Mouse (Mus musculus) heart, embryonic 11.5 days (tissue): ENCODE data around the gene Vps13a. TPM values are rescaled to one million over a fixed set of nuclear protein-coding genes. Genes with fewer than 3 reads are reported as not detected.
"Not testable (repeated sequence)": the region's sequence is repeated elsewhere in the genome, so short reads cannot be mapped to it uniquely, and the experiment has no call there.

Experiments used
- ATAC-seq: fragments of 200-750 bp; cut with Nextera tagmentation; replicated peaks from 2 replicates; pipeline ENCODE4 v1.8.0; 2017; ENCODE audit warnings: moderate library complexity; ENCODE audit not compliant: insufficient number of reproducible peaks, low FRiP score, low TSS enrichment
- H3K27ac ChIP-seq: fragments of 300-500 bp; sonication (generic); 2 replicates; pipeline ENCODE4 v1.5.1; 2014; ENCODE audit warnings: mild to moderate bottlenecking, low read depth, low read length
- H3K27me3 ChIP-seq: fragments of 300-500 bp; sonication (generic); 2 replicates; pipeline ENCODE4 v1.6.1; 2014; ENCODE audit warnings: mild to moderate bottlenecking, low read length, mixed read lengths; ENCODE audit not compliant: control insufficient read depth, insufficient read depth
- H3K36me3 ChIP-seq: fragments of 300-500 bp; sonication (generic); 2 replicates; pipeline ENCODE4 v1.6.1; 2014; ENCODE audit warnings: mild to moderate bottlenecking, low read length, moderate library complexity, mixed read lengths; ENCODE audit not compliant: control insufficient read depth, insufficient read depth
- H3K4me1 ChIP-seq: fragments of 300-500 bp; sonication (generic); 2 replicates; pipeline ENCODE4 v1.6.1; 2014; ENCODE audit warnings: low read length; ENCODE audit not compliant: control insufficient read depth, insufficient read depth
- H3K4me2 ChIP-seq: fragments of 300-500 bp; sonication (generic); 2 replicates; pipeline ENCODE4 v1.6.1; 2014; ENCODE audit warnings: mild to moderate bottlenecking, moderate library complexity
- H3K4me3 ChIP-seq: fragments of 300-500 bp; sonication (generic); 2 replicates; pipeline ENCODE4 v1.5.1; 2014; ENCODE audit warnings: low read depth, low read length
- H3K9ac ChIP-seq: fragments of 300-500 bp; sonication (generic); 2 replicates; pipeline ENCODE4 v1.6.1; 2014; ENCODE audit warnings: mild to moderate bottlenecking, low read depth, low read length, moderate library complexity
- H3K9me3 ChIP-seq: fragments of 300-500 bp; sonication (generic); replicated peaks from 2 replicates; pipeline ENCODE4 v1.6.1; 2016; ENCODE audit warnings: low read length; ENCODE audit not compliant: control insufficient read depth
- WGBS: fragments of 180-500 bp; shearing (Covaris S2); extraction: QIAGEN DNeasy Blood & Tissue Kit; methylation state at CpG from one replicate; pipeline ENCODE4 v1.1.7; 2014; ENCODE audit not compliant: insufficient replicate concordance; 5-methylcytosine and 5-hydroxymethylcytosine counted together
- polyA plus RNA-seq: library from polyadenylated mRNA; unstranded; fragments of >200 nt; fragmentation: Nextera tagmentation; extraction: Ambion mirVana; gene quantifications from 2 replicates; pipeline ENCODE4 v1.2.1, GENCODE M21; 2014

Vps13a gene
- polyA plus RNA-seq, 1 experiment from 2014 or later = 12.1 TPM

DNA sequence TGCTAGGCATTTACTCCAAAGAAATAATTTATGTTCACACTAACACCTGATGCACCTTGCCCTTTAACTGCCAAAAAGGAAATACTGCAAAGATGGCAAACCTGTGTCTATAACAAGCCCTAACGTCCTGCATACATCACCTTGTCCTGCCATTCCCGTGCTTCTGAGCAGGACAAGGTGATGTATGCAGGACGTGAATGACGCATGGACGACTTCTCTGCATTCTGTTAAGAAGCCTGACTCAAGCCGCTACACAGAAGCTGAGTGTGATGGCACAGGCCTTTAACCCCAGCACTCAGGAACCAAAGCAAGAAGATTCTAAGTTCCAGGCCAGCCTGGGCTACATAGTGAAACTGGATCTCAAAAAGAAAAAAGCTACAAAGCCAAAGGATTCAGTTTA is 2.2 kb downstream of the Vps13a start:
- 69% methylated on average over 6 of the region's 6 CpGs for WGBS
- Histone ChIP-seq H3K27ac (no peak overlapping the region), H3K4me2 (peak overlapping the region; percentile 22), H3K9me3 (no peaks in the 10 kb centered on the region), H3K4me3 (no peak overlapping the region), H3K9ac (no peak overlapping the region), H3K27me3 (peaks cover 5% of the 10 kb centered on the region), H3K4me1 (no peaks in the 10 kb centered on the region), H3K36me3 (no peaks in the 10 kb centered on the region)
- ATAC-seq = no peak

DNA sequence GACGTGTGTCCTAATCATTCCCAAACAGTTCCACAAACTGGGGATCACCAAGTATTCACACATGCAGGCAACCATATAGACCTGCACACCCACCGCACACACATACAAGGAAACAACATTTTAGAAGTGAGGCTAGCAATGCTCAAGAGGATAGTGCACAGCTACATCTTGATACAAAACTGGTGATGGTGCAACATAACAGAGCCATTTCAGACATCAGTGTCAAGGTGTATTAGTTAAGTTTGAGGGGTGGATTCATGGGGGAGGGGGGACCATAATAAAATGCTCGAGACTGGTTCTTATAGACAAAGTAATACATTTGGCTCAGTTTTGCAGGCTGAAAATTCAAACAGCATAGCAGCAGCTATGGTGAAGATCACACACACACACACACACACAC is 2.8 kb downstream of the Vps13a start:
- WGBS = 74% methylated on average over 3 of the region's 3 CpGs
- no peak overlapping the region for H3K4me2 ChIP-seq
- no peak overlapping the region for H3K9ac ChIP-seq
- H3K9me3 ChIP-seq = no peaks in the 10 kb centered on the region
- H3K4me3 ChIP-seq = no peak overlapping the region
- ATAC-seq = no peak
- H3K27me3 ChIP-seq = peaks cover 5% of the 10 kb centered on the region
- no peaks in the 10 kb centered on the region for H3K36me3 ChIP-seq
- peaks cover 3% of the 10 kb centered on the region; the same call in 1 of the 2 replicates for H3K4me1 ChIP-seq
- H3K27ac ChIP-seq = no peak overlapping the region

DNA sequence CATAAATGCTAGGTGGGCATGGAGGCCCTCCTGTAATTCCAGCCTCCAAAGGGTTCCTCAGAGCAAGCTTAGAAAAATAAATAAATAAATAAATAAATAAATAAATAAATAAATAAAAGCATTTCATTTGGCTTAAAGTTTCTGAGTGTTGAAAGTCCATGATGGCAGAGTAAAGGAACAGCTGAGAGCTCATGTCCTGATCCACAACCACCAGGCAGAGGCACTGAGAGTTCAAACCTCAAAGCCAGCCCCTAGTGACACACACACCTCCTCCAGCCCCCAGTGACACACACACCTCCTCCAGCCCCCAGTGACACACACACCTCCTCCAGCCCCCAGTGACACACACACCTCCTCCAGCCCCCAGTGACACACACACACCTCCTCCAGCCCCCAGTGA is 3.3 kb downstream of the Vps13a start:
- not testable (repeated sequence) for H3K27me3 ChIP-seq, H3K4me3 ChIP-seq, H3K27ac ChIP-seq, H3K9ac ChIP-seq, H3K4me2 ChIP-seq, H3K4me1 ChIP-seq, H3K36me3 ChIP-seq, H3K9me3 ChIP-seq, ATAC-seq

DNA sequence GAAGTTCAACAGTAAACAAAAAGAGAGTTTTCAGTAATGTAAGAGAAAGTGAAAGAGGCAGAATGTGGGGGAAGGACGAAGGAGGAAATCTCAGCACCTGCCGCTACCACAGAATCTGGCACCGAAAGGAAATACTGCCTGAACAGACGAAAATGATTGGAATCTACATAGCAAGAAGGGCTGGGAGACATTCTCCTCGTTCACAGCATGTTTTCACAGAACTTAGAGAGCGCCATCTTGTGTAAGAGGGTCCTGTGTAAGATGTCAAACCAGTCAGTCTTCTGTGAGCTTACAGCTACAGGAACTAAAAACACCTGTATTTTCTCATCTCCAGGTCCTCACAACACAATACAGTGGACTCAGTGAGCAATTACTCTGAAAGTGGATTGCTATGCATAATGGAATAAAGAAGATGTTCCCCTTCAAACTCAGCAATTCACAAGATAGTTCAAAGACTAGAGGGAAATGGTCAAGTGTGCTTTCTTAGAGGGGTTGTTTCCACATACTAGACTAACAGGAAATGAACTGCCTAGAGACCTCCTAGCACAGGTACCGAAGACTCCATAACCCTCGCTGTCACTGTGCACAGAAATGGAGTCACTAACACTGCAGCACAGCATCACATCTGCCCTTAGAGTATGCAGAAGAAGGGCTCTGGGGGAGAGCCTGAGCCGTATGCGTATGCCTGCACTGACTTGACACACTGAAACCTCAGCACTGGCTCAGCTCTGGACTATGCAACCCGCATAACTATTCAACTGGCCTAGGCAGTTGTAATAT is 7.3 kb downstream of the Vps13a start:
- H3K4me1 ChIP-seq = peaks cover 3% of the 10 kb centered on the region; the same call in 1 of the 2 replicates
- no peak overlapping the region for H3K4me3 ChIP-seq
- no peaks in the 10 kb centered on the region for H3K36me3 ChIP-seq
- no peak for ATAC-seq
- H3K27me3 ChIP-seq = no peaks in the 10 kb centered on the region
- H3K9ac ChIP-seq = no peak overlapping the region
- WGBS = 62% methylated on average over 11 of the region's 11 CpGs
- no peaks in the 10 kb centered on the region for H3K9me3 ChIP-seq
- peak overlapping the region; percentile 41 for H3K4me2 ChIP-seq
- H3K27ac ChIP-seq = no peak overlapping the region

DNA sequence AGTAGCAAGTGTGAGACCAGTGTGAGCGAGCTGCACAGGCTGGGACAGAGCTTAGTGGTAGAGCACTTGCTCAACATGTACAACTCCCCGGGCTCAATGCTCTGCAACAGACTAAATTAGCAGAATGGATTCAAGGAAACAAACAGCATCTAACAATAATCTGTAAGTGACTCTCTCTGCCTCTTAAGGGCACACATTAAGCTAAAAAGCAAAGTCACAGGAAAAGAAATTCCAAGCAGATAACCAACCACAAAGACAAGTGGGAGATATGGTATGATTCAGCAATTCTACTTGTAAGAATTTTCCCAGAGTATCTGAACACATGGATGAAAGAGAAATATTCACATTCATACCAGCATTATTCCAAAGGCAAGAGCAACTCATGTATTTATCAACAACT is 13.3 kb downstream of the Vps13a start:
- no peak for ATAC-seq
- H3K27me3 ChIP-seq = no peaks in the 10 kb centered on the region
- no peaks in the 10 kb centered on the region for H3K36me3 ChIP-seq
- H3K9ac ChIP-seq = no peak overlapping the region
- H3K9me3 ChIP-seq = no peaks in the 10 kb centered on the region
- whole genome bisulfite sequencing = 74% methylated on average over 2 of the region's 2 CpGs
- no peaks in the 10 kb centered on the region for H3K4me1 ChIP-seq
- H3K4me2 ChIP-seq = no peak overlapping the region
- no peak overlapping the region for H3K27ac ChIP-seq
- no peak overlapping the region for H3K4me3 ChIP-seq

DNA sequence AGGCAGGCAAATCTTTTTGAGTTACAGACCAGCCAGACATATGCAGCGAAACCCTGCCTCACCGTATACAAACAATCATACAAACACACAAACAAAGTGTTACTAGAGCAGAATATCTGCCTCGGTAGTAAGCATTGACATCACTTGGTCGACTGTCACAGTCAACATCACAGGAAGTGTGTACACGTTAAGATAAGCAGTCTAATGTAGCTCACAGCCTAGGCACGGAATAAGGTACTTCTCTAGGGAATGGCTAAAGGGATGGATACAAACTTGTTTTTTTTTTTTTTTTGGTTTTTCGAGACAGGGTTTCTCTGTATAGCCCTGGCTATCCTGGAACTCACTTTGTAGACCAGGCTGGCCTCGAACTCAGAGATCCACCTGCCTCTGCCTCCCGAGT is 23.3 kb downstream of the Vps13a start:
- H3K27ac ChIP-seq, ATAC-seq, H3K9ac ChIP-seq, H3K4me1 ChIP-seq, H3K9me3 ChIP-seq, H3K36me3 ChIP-seq, H3K4me2 ChIP-seq, H3K27me3 ChIP-seq, H3K4me3 ChIP-seq: not testable (repeated sequence)
- WGBS = 78% methylated on average over 9 of the region's 9 CpGs

DNA sequence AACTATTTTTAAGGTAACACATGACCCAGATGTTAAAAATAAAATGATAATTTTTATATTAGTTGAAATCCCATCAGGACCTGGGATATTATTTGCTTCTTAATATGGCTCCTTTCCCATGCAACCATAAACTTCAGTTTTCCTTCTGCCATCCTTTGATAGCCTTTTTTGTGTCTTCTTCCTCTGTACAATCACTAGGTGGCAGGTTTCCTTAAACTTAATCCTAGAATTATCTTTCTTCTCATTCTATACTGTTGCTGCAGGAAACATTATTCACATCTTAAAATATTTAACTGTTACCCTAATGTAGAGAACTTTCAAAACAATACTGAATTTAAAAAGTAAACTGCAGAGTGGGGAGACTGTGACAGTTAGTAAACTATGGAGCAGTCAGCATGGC is 24.9 kb downstream of the Vps13a start:
- Histone ChIP-seq H3K9me3 (no peaks in the 10 kb centered on the region), H3K4me3 (no peak overlapping the region), H3K36me3 (no peaks in the 10 kb centered on the region), H3K27me3 (no peaks in the 10 kb centered on the region), H3K9ac (no peak overlapping the region), H3K4me2 (no peak overlapping the region), H3K27ac (no peak overlapping the region), H3K4me1 (no peaks in the 10 kb centered on the region)
- no peak for ATAC-seq

DNA sequence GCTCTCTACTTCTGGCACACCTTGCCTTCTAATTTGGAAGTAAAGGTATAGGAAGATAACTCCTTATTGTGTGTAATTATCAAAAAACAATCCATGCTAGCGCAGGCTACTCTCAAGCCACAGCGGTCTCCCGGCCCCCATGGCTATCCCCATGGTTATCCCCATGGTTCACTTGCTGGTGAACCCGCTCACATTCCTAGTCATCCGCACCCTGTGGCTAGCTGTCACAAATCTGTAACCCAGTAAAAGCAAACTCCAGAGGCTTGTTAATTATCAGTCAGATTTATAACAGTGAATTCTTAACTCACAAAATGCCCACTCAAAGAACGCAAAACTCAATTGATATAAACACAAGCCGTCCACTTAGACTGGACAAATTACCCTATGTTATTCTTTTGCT is 25.5 kb downstream of the Vps13a start:
- Histone ChIP-seq H3K27ac (no peak overlapping the region), H3K4me2 (no peak overlapping the region), H3K4me3 (no peak overlapping the region), H3K9me3 (no peaks in the 10 kb centered on the region), H3K4me1 (no peaks in the 10 kb centered on the region), H3K9ac (no peak overlapping the region), H3K27me3 (no peaks in the 10 kb centered on the region), H3K36me3 (no peaks in the 10 kb centered on the region)
- 89% methylated on average over 7 of the region's 7 CpGs for WGBS
- no peak for ATAC-seq

DNA sequence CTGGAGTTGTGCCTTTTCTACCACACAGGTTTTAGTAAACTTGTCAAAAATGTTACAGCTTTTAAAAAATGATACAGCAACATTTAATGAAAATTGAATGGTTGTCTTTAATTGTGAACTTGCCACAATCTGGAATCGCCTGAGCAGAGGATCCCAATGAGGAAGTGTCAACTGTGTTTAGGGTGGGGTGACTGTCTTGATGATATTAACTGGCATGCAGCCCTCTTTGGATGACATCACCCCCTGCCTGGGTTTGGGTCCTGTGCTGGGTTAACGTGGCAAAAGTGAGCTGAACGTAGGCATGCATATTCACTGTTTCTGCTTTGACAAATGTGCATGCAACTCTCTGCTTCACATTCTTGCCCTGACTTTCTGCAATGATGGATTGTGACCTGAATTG is 27.6 kb downstream of the Vps13a start:
- no peak overlapping the region for H3K27ac ChIP-seq
- ATAC-seq = no peak
- 72% methylated on average over 3 of the region's 3 CpGs for WGBS
- no peaks in the 10 kb centered on the region for H3K36me3 ChIP-seq
- no peaks in the 10 kb centered on the region for H3K9me3 ChIP-seq
- no peak overlapping the region for H3K4me3 ChIP-seq
- no peak overlapping the region for H3K4me2 ChIP-seq
- H3K9ac ChIP-seq = no peak overlapping the region
- H3K27me3 ChIP-seq = no peaks in the 10 kb centered on the region
- H3K4me1 ChIP-seq = no peaks in the 10 kb centered on the region
